Mouse (Mus musculus): ENCODE data around the gene Pde4d. TPM values are rescaled to one million over a fixed set of nuclear protein-coding genes. Genes with fewer than 3 reads are reported as not detected.

Gene Pde4d
- polyA plus RNA-seq, 1 experiment from 2014 or later = 13.0 TPM

GRCm38 (mm10) chr13:109318434-109318998 is 868.8 kb downstream of the Pde4d start:
- TF ChIP-seq EP300 (optimal IDR thresholded peaks at IDR 0.05) = no peak
- no peak for TF ChIP-seq CTCF (IDR thresholded peaks at IDR 0.05; ENCODE audit: low read depth)
- ATAC-seq (ENCODE audit: low FRiP score, low TSS enrichment) = peak; percentile 84
- Histone ChIP-seq H3K9ac (ENCODE audit: low read length) (no peak overlapping the region), H3K4me2 (replicated peaks; ENCODE audit: low read depth) (no peak overlapping the region), H3K9me3 (ENCODE audit: control insufficient read depth, low read length) (no peaks in the 10 kb centered on the region), H3K4me1 (replicated peaks; ENCODE audit: control insufficient read depth, insufficient read depth) (peaks cover 5% of the 10 kb centered on the region; the same call in 1 of the 2 replicates), H3K27me3 (ENCODE audit: control insufficient read depth, insufficient read depth, low read length) (no peaks in the 10 kb centered on the region), H3K4me3 (ENCODE audit: low read depth, low read length) (no peak overlapping the region), H3K27ac (replicated peaks) (peak overlapping the region; percentile 69; the same call in 1 of the 2 replicates), H3K36me3 (ENCODE audit: control insufficient read depth, insufficient read depth, low read length) (no peaks in the 10 kb centered on the region)
- DNase-seq (ENCODE audit: low spot score) = peak; percentile 77
- 28% methylated on average over 3 of the region's 3 CpGs for WGBS

- H3K9me3 ChIP-seq (ENCODE audit: control insufficient read depth, low read length) = no peaks in the 10 kb centered on the region
- H3K27me3 ChIP-seq (ENCODE audit: control insufficient read depth, insufficient read depth, low read length) = no peaks in the 10 kb centered on the region
- no peak overlapping the region for H3K4me2 ChIP-seq (replicated peaks; ENCODE audit: low read depth)
- no peak overlapping the region for H3K4me3 ChIP-seq (ENCODE audit: low read depth, low read length)
- no peaks in the 10 kb centered on the region for H3K4me1 ChIP-seq (replicated peaks; ENCODE audit: control insufficient read depth, insufficient read depth)
- no peak overlapping the region for H3K9ac ChIP-seq (ENCODE audit: low read length)
- no peaks in the 10 kb centered on the region; the same call in 1 of the 2 replicates for H3K36me3 ChIP-seq (ENCODE audit: control insufficient read depth, insufficient read depth, low read length)
- TF ChIP-seq EP300 (optimal IDR thresholded peaks at IDR 0.05) (no peak), CTCF (IDR thresholded peaks at IDR 0.05; ENCODE audit: low read depth) (no peak)
- 76% methylated on average over 5 of the region's 5 CpGs for WGBS
- H3K27ac ChIP-seq (replicated peaks) = no peak overlapping the region
- no peak for DNase-seq (ENCODE audit: low spot score)
- ATAC-seq (ENCODE audit: low FRiP score, low TSS enrichment) = no peak
Observed at GRCm38 (mm10) chr13:109326061-109326460, 876.3 kb downstream of the Pde4d start.

- no peaks in the 10 kb centered on the region; the same call in 1 of the 2 replicates for H3K36me3 ChIP-seq (ENCODE audit: control insufficient read depth, insufficient read depth, low read length)
- ATAC-seq (ENCODE audit: low FRiP score, low TSS enrichment) (no peak), DNase-seq (ENCODE audit: low spot score) (no peak)
- no peak overlapping the region for H3K4me2 ChIP-seq (replicated peaks; ENCODE audit: low read depth)
- TF ChIP-seq EP300 (optimal IDR thresholded peaks at IDR 0.05) (no peak), CTCF (IDR thresholded peaks at IDR 0.05; ENCODE audit: low read depth) (no peak)
- no peak overlapping the region for H3K9ac ChIP-seq (ENCODE audit: low read length)
- H3K4me1 ChIP-seq (replicated peaks; ENCODE audit: control insufficient read depth, insufficient read depth) = no peaks in the 10 kb centered on the region
- H3K9me3 ChIP-seq (ENCODE audit: control insufficient read depth, low read length) = no peaks in the 10 kb centered on the region
- 66% methylated on average over 1 of the region's 1 CpGs for WGBS
- no peak overlapping the region for H3K4me3 ChIP-seq (ENCODE audit: low read depth, low read length)
- H3K27me3 ChIP-seq (ENCODE audit: control insufficient read depth, insufficient read depth, low read length) = no peaks in the 10 kb centered on the region
- no peak overlapping the region for H3K27ac ChIP-seq (replicated peaks)
Observed at GRCm38 (mm10) chr13:109331563-109331962, 881.8 kb downstream of the Pde4d start.

- Histone ChIP-seq H3K4me2 (replicated peaks; ENCODE audit: low read depth) (no peak overlapping the region), H3K4me3 (ENCODE audit: low read depth, low read length) (no peak overlapping the region), H3K36me3 (ENCODE audit: control insufficient read depth, insufficient read depth, low read length) (no peaks in the 10 kb centered on the region), H3K9ac (ENCODE audit: low read length) (no peak overlapping the region), H3K27ac (replicated peaks) (no peak overlapping the region), H3K4me1 (replicated peaks; ENCODE audit: control insufficient read depth, insufficient read depth) (no peaks in the 10 kb centered on the region), H3K27me3 (ENCODE audit: control insufficient read depth, insufficient read depth, low read length) (no peaks in the 10 kb centered on the region), H3K9me3 (ENCODE audit: control insufficient read depth, low read length) (no peaks in the 10 kb centered on the region)
- ATAC-seq (ENCODE audit: low FRiP score, low TSS enrichment) = no peak
- TF ChIP-seq EP300 (optimal IDR thresholded peaks at IDR 0.05) = no peak
- TF ChIP-seq CTCF (IDR thresholded peaks at IDR 0.05; ENCODE audit: low read depth) = peak; percentile 54
- no peak for DNase-seq (ENCODE audit: low spot score)
- 55% methylated on average over 3 of the region's 3 CpGs for WGBS
Observed at GRCm38 (mm10) chr13:109341902-109342301, 892.2 kb downstream of the Pde4d start.

- Histone ChIP-seq H3K27me3 (ENCODE audit: control insufficient read depth, insufficient read depth, low read length) (no peaks in the 10 kb centered on the region), H3K4me2 (replicated peaks; ENCODE audit: low read depth) (no peak overlapping the region), H3K9me3 (ENCODE audit: control insufficient read depth, low read length) (no peaks in the 10 kb centered on the region), H3K9ac (ENCODE audit: low read length) (no peak overlapping the region), H3K36me3 (ENCODE audit: control insufficient read depth, insufficient read depth, low read length) (no peaks in the 10 kb centered on the region), H3K4me1 (replicated peaks; ENCODE audit: control insufficient read depth, insufficient read depth) (no peaks in the 10 kb centered on the region), H3K27ac (replicated peaks) (no peak overlapping the region), H3K4me3 (ENCODE audit: low read depth, low read length) (no peak overlapping the region)
- 50% methylated on average over 6 of the region's 6 CpGs for WGBS
- ATAC-seq (ENCODE audit: low FRiP score, low TSS enrichment) (no peak), DNase-seq (ENCODE audit: low spot score) (no peak)
- TF ChIP-seq EP300 (optimal IDR thresholded peaks at IDR 0.05) (no peak), CTCF (IDR thresholded peaks at IDR 0.05; ENCODE audit: low read depth) (no peak)
Observed at GRCm38 (mm10) chr13:109342469-109342868, 892.7 kb downstream of the Pde4d start.

- peak; percentile 91 for ATAC-seq (ENCODE audit: low FRiP score, low TSS enrichment)
- H3K4me2 ChIP-seq (replicated peaks; ENCODE audit: low read depth) = no peak overlapping the region
Observed at GRCm38 (mm10) chr13:109343596-109343995, 893.8 kb downstream of the Pde4d start.

More at GRCm38 (mm10) chr13:109343596-109343995, 893.8 kb downstream of the Pde4d start:
- H3K9me3 ChIP-seq (ENCODE audit: control insufficient read depth, low read length) = no peaks in the 10 kb centered on the region
- H3K27me3 ChIP-seq (ENCODE audit: control insufficient read depth, insufficient read depth, low read length) = no peaks in the 10 kb centered on the region
- 4% methylated on average over 4 of the region's 4 CpGs for WGBS
- DNase-seq (ENCODE audit: low spot score) = peak; percentile 79
- no peak overlapping the region for H3K9ac ChIP-seq (ENCODE audit: low read length)
- TF ChIP-seq EP300 (optimal IDR thresholded peaks at IDR 0.05) (no peak), CTCF (IDR thresholded peaks at IDR 0.05; ENCODE audit: low read depth) (peak; percentile 94)
- H3K4me1 ChIP-seq (replicated peaks; ENCODE audit: control insufficient read depth, insufficient read depth) = no peaks in the 10 kb centered on the region
- H3K27ac ChIP-seq (replicated peaks) = no peak overlapping the region
- H3K4me3 ChIP-seq (ENCODE audit: low read depth, low read length) = no peak overlapping the region
- H3K36me3 ChIP-seq (ENCODE audit: control insufficient read depth, insufficient read depth, low read length) = no peaks in the 10 kb centered on the region

Data from stomach, postnatal 0 days (tissue).